Mouse (Mus musculus) olfactory bulb, adult 2 months (tissue): ENCODE data around the gene Igfn1.

ENCODE experiments used
- CTCF ChIP-seq: fragments of 200-500 bp; IDR thresholded peaks from 2 replicates; pipeline ENCODE4 v1.5.1; 2012; ENCODE audit warnings: low read depth, mild to moderate bottlenecking, low read length, moderate library complexity; ENCODE audit not compliant: insufficient read depth
- POLR2A ChIP-seq: fragments of 200-500 bp; IDR thresholded peaks from 2 replicates; pipeline ENCODE4 v1.6.1; 2012; ENCODE audit warnings: mild to moderate bottlenecking, low read depth, low read length, moderate library complexity; ENCODE audit not compliant: insufficient read depth

DNA sequence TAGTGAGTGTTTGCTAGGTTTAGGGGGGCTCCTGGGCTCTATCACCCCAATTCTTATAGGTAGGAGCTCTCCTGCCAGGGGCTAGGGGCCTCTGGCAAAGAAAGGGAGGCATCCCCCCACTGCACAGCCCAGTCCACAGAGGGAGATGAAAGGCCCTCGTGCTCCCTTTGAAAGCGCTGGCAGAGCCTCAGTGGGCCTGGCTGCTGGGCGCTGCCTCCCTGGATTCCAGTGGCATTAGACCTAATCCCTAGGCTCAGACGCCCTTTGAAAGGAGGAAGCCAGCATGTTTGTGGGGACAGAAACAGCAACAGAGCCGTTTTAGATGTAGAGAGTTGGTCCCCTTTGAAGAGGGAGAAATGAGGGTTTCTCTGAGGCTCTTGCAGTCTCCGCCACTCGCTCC lies 24.1 kb upstream of the Igfn1 start:
- TF ChIP-seq CTCF: no peak
- no peak for TF ChIP-seq POLR2A
